Mouse (Mus musculus) kidney, postnatal 36 days (tissue): ENCODE measurements around the gene Tmc2.

Experiments
- DNase-seq, 2 experiments: peaks; one replicate each; pipeline ENCODE4 v3.0.0; 2021 to 2022; ENCODE audit warnings: mixed read lengths in 2 of 2

The Tmc2 gene

DNA sequence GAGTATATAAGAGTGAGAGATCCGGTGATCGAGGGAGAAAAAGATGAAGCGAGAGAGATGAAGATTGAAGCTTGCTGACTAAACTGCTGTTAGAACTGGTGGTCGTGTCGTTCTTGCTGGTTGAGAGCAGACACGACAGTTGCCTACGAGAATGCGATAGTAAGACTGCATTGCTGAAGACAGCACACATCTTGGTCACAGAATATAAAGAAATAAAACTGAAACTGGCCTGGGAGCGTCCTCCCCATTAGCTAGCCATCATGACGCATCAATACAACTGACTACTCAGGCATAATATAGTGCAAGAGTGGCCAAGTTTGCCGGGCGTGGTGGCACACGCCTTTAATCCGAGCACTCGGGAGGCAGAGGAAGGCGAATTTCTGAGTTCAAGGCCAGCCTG lies at the start of gene Tmc2:
Gene Tmc2 (plus strand): TSS at position 301 of the 400 bp plus-strand sequence.
- DNase-seq = no peak

DNA sequence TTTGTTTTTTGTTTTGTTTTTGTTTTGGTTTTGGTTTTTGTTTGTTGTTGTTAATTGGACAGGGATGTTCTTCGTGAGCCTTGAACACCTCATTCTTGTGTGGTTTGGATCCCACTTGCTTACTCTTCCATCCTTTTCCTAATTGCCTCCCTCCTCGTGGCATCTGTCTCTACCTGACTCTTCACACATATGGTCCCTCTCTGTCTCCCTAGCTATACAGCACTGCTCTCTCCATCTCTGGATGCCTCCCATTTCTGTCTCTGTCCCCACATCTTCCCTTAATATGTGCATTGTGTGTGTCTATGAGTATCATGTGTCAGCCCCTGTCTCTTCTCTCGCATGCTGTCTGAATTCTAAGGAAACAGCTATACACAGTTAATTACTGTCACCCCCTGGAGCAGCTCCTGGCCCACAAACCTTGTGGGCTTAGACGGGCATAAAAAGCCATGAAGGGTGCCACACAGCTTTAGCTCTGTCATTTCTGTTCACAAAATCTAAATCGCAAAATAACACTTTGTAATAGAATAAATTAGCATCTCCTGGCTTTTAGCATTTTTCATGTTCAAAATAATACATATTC lies 48.8 kb upstream of the Tmc2 start:
- DNase-seq = no peak

DNA sequence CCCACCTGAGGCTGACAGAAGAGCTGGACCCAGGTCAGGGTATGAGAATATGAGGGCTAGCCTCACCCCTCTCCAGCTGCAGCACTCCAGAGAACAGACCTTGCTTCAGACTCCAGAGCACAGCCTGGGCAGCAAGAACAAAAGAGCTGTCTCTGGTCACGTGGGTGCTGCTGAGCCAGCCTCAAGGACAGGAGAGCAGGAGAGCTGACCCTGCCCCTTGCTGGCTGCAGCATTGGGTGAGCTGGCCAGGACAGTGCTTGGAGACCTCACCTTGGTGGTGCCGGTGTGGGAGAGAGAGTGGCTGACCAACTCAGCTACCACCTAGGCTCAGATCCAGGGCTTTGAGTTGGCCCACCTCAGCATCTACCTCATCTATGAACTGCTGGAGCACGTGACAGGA lies 39.8 kb upstream of the Tmc2 start:
- DNase-seq = no peak

GRCm38 (mm10) chr2:130155851-130156250 lies 39.1 kb upstream of the Tmc2 start:
- DNase-seq = no peak

DNA sequence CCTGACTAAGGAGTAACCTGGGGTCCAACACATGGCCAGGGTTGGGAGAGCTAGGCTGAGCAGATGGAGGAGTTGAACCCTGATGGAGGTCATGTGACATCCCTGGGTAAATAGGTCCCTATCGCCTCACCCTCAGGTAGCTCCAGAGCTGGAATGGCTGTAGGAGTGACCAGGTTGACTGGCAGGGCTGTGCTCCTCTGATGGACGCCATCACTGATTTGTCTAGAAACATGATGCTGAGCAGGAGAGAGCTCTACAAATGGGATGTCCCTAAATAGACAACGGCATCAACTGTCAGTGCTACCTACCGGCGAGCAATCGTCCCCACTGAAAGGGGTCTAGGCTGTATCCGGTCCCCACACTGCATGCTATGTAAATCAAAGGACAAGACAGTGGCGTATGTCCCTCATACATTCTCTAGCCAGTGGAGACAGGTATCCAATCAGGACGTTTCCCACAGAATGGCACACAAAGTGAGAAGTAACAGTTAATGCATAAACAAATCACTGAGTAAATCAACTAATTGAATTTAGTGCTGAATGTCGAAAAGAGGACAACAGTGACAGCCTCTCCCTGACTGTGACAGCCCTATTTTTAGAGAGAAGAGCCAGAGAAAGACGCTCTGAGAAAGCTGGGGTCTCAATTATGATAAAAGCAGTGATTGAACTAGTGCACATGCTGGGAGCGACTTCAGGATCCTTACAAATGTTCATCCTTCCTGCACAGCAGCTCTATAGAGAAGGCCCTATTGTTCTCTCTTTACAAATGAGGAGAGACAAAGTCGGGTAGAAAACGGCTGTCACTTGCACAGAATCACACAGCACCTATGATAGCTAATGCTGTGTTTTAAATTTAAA lies 37.5 kb upstream of the Tmc2 start:
- DNase-seq = no peak

- no peak for DNase-seq
Measured at GRCm38 (mm10) chr2:130158088-130158437, 36.9 kb upstream of the Tmc2 start.

DNA sequence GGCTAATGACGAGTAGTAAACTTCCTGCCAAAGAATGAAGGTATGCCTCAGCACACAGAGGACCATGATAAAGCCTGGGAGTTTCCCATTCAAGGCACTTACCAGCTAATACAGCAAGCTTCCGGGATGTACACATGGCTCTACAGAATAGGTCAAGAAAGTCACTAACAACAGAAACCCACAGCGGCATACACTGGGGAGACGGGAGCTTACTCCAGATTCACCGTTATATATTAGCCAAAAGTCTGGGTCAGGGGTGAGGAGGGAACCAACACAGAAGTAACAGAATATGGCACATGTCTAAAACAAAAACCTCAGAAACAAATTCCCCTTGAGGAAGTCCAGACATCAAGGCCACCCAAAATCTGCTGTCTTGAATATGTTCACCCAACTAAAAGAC lies 32.3 kb upstream of the Tmc2 start:
- DNase-seq = no peak

GRCm38 (mm10) chr2:130166311-130167214 lies 28.4 kb upstream of the Tmc2 start:
- peak; percentile 31 to 34 for DNase-seq

DNA sequence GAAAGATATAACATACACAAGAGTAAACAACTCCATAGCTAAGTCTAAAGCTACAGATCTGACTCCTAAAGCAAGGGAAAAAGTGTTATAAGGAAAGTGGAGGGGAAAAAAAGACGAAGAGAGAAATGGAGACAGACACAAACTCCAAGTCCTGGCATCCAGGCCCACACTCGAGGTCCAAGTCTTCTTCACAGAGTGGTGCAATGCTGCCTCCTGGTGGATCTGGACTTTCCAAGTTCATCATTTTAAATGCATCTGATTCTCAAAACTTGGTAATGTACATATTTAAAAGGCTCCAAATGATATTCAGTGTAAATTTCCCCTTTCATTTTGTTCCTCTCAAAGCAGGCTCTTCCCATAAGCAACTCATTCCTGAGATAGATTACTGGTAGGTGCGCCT lies 27.1 kb upstream of the Tmc2 start:
- DNase-seq = peak; percentile 41 to 82

GRCm38 (mm10) chr2:130171674-130172073 lies 23.3 kb upstream of the Tmc2 start:
- DNase-seq = no peak

DNA sequence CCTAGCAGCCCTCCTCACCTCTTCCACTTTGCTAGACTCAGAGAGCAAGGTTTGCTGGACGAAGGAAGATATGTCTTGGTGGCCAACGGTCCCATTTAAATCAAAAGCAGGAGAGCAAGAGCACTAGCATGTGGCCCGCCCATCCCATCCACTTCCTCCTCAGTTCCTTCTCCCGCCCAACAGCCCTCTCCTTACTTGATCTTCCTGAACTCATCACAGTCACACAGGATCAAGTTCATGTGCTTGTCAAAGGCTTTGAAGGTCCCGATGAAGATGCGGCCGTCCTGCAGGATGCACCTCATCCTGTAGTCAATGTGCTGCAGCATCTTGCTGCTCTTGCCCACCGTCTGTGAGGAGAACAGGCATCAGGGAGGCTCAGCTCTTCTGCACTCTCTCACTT lies 18.2 kb upstream of the Tmc2 start:
- peak in 1 of 2 experiments; percentile 8 for DNase-seq

GRCm38 (mm10) chr2:130178381-130178705 lies 16.7 kb upstream of the Tmc2 start:
- DNase-seq = no peak

DNA sequence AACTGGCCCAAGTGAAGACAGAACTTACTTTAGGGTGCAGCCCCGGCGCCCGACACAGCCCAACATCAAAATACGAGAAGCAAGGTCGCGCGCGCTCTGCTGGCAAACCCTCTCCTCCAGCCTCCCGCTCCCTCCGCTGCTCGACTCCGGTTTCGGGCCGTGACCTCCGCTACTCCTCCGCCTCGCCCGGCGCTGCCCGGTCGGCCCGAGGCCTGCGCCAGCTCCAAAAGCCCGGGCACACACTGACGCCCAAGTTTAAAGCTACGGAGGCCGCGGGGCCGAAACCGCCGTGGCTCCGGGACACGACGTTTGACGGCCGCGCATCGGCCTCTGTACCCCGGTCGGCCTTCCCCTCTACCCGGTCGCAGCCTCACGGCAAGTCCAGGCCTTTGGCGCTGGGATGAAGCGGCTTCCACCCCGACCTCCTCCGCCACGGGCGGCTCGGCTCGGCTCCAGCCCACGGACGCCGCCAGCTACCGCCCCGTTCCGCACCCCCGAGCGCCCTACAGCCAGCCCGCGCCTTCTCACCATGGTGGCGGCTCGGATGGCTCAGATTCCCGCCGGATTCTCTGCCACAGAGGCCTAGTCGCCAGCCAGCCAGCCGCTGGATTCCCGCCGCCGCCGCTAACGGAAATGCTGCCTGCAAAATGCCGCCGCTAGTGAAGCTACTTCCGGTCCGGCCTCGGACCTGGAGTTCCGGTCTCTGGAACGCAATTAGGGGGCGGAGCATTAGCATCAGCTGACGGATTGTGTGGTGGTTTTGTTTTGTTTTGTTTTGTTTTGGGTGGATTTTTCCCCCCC lies 16.1 kb upstream of the Tmc2 start, which contains the start of gene Snrpb:
Gene Snrpb (minus strand): TSS at position 698 of the 801 bp plus-strand sequence.
- DNase-seq = peak; percentile 94 to 95

DNA sequence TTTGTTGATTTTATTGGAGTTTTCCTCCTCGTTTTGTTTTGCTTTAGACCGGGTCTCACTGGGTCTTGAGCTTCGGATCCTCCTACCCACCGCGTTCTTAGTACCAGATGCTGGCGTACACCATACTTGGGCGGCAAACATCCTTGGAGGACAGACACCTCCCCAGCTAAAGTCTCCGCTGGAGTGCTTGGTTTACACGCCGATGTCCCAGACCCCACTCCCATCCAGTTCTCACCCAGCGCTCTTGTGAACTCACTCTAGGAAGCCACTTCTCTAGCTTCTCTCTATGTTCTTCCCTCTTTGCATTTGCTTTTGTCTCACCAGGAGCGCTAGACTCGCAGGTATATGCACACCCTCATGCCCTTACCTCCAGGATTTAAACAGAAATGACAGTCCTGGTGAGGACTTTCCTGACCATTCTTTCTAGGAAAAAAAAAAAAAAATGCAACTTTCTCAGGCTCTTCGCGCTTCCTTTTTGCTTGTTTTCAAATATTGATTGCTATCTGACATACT lies 15.4 kb upstream of the Tmc2 start:
- DNase-seq = no peak

DNA sequence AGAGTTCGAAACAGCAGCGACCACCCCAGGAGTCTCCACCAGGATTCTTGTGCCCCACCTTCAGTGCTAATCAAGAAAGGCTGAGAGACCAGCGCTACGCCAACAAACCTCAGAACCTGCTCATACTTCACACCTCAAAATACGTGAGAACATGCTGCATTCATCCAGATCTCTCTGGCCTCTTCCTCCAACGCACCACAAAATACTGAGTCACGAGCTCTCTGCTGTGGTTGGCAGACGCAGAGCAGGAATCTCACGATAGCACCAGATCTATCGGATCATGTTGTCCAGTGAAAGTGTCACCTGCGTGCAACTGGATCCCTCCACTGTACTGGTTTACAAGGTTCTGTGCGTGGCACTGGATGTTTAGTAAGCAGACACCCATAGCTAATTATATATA lies 6.6 kb upstream of the Tmc2 start:
- DNase-seq = no peak

GRCm38 (mm10) chr2:130200961-130201360 lies 6.0 kb downstream of the Tmc2 start:
- no peak for DNase-seq

GRCm38 (mm10) chr2:130207376-130207775 lies 12.4 kb downstream of the Tmc2 start:
- DNase-seq = no peak

DNA sequence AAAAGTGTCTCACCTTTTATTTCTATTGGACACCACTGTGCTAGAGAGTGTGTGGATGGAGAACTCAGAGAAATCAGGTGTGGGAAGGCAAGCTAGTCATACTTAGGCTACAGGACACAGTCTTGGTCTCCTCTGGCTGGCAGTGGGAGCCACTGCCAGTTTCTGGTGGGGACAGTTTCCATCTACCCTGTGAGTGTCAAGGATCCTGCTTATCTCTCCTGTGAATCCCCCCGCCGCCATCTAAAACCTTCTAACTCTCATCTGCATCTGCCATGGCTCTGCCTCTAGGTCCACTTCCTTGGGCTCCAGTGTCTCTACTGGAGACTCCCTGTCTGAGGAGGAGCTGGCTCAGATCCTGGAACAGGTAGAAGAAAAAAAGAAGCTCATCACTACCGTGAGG lies 13.0 kb downstream of the Tmc2 start:
- no peak for DNase-seq

DNA sequence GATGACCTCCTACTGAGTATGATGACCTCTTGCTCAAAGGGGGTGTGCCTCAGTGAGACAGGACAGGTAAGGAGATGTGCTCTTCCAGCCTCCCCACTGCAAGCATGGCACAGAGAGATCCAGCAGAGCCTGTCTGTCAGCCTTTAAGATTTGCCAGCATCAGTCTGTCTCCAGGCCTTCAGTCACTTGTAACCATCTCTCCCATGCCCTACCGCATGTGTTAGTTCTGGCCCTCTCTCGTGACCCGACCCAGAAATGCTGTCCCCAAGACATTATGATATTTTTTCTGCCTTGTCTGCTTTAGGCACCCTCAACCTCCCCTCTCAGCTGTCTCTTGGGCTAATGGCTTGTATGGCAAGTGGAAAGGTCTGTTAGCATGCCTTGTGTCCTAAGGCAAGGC lies 14.6 kb downstream of the Tmc2 start:
- DNase-seq = no peak

DNA sequence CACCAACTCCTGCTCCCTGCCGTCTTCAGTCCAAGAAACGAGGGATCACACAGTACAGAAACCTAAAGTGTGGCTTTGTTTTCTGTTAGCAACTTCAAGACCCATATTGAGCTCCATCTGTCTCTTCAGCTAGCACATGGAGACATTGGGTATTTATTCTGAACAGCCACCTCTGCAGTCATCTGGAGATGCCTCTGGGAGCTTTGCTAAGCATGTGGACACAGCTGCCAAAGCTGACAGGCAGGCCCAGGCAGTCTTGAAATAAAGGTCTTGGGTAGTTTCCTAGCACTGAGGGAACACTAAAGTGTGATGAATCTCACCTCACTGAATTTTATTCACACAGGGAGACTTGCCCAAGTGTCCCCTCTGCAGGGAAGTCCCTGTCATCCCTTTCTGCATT lies 16.6 kb downstream of the Tmc2 start:
- DNase-seq = no peak

DNA sequence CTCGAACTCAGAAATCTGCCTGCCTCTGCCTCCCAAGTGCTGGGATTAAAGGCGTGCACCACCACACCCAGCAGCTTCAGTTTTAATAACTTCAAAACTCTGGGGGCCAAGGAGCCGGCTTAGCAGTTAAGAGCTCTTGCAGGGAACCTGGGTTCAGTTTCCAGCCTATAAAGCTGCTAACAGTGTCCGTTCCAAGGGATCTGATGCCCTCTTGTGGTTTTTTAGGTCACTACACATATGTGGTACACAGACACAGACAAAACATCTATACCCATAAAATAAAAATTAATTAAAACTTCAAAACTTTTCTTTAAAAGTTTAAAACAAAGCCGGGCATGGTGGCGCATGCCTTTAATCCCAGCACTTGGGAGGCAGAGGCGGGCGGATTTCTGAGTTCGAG lies 51.9 kb downstream of the Tmc2 start:
- DNase-seq = peak; percentile 35 to 42

DNA sequence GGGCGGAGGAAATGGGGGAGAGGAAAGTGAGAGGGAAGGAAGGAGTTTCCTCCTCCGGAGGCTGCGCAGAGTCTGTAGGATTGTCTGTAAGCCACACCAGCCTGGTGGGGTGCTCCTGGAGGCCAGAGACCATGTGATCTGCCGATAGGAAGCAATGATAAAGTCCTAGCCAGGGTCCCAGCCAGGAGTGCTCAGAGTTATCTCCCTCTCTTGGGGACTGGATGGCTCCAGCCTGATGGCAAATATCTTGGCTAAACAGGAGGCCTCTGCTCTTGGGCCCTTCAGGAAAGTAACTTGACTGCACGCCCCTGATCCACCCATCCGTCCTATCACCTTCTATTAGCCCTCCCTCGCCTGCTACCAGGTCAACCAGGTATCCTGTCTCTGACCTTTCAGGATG lies 53.2 kb downstream of the Tmc2 start:
- DNase-seq = no peak

- DNase-seq = no peak
Measured at GRCm38 (mm10) chr2:130256762-130257161, 61.8 kb downstream of the Tmc2 start.
